Mouse (Mus musculus) limb, embryonic 11.5 days (tissue): ENCODE results near the gene Rsph9. TPM values are rescaled to one million over a fixed set of nuclear protein-coding genes. Genes with fewer than 3 reads are reported as not detected.
A peak's percentile ranks its signal among the peaks of the same experiment; 100 is the strongest.

Source experiments
- ATAC-seq: fragments of 200-750 bp; cut with Nextera tagmentation; 2 replicates; pipeline ENCODE4 v1.8.0; 2017; ENCODE audit warnings: low read depth; ENCODE audit not compliant: insufficient number of reproducible peaks, low FRiP score, low TSS enrichment
- DNase-seq: peaks from one replicate; pipeline ENCODE4 v3.0.0-alpha.2; 2015; ENCODE audit warnings: low spot score
- H3K27ac ChIP-seq: fragments of 300-500 bp; sonication (generic); replicated peaks from 2 replicates; pipeline ENCODE4 v1.5.1; 2014; ENCODE audit warnings: low read depth, mild to moderate bottlenecking, low read length
- H3K27me3 ChIP-seq: fragments of 300-500 bp; sonication (generic); 2 replicates; pipeline ENCODE4 v1.6.1; 2014; ENCODE audit warnings: mild to moderate bottlenecking, low read length, mixed read lengths; ENCODE audit not compliant: control insufficient read depth, insufficient read depth
- H3K36me3 ChIP-seq: fragments of 300-500 bp; sonication (generic); 2 replicates; pipeline ENCODE4 v1.6.1; 2014; ENCODE audit warnings: mild to moderate bottlenecking, low read length, moderate library complexity, mixed read lengths; ENCODE audit not compliant: control insufficient read depth, insufficient read depth
- H3K4me1 ChIP-seq: fragments of 300-500 bp; sonication (generic); 2 replicates; pipeline ENCODE4 v1.6.1; 2014; ENCODE audit warnings: low read length, mixed read lengths; ENCODE audit not compliant: control insufficient read depth, insufficient read depth
- H3K4me2 ChIP-seq: fragments of 300-500 bp; sonication (generic); 2 replicates; pipeline ENCODE4 v1.6.1; 2014; ENCODE audit warnings: low read depth, mild to moderate bottlenecking, moderate library complexity; ENCODE audit not compliant: severe bottlenecking
- H3K4me3 ChIP-seq: fragments of 300-500 bp; sonication (generic); 2 replicates; pipeline ENCODE4 v1.5.1; 2014; ENCODE audit warnings: low read depth, low read length
- H3K9ac ChIP-seq: fragments of 300-500 bp; sonication (generic); 2 replicates; pipeline ENCODE4 v1.6.1; 2014; ENCODE audit warnings: mild to moderate bottlenecking, low read length
- H3K9me3 ChIP-seq: fragments of 300-500 bp; sonication (generic); 2 replicates; pipeline ENCODE4 v1.6.1; 2016; ENCODE audit warnings: low read length; ENCODE audit not compliant: control insufficient read depth
- WGBS: fragments of 180-500 bp; shearing (Covaris S2); extraction: QIAGEN DNeasy Blood & Tissue Kit; methylation state at CpG from one replicate; pipeline ENCODE4 v1.1.7; 2014; 5-methylcytosine and 5-hydroxymethylcytosine counted together
- polyA plus RNA-seq: library from polyadenylated mRNA; unstranded; fragments of >200 nt; fragmentation: Nextera tagmentation; extraction: Ambion mirVana; gene quantifications from 2 replicates; pipeline ENCODE4 v1.2.1, GENCODE M21; 2014

Gene Rsph9
- polyA plus RNA-seq, 1 experiment from 2014 or later: 12.1 TPM

DNA sequence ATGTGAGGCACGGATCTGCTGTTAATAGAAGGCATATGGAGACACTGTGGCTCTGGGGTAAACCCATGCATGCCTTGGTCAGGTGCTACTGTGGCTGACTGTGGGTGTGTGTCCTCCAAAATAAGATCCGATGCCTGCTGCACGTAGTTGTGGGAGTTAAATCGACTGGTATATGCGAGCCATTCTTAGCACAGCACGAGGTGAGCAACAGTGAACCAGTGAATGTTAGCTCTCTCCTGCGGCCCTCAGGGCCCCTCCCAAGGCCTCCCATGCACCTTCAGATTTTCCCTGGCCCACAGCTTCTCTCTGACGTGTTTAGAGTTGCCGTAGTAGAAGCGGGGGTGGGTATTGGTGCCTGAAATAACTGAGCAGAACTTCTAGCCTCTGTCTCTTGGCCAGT, 24.4 kb downstream of the Rsph9 start:
- H3K9me3 ChIP-seq: no peaks in the 10 kb centered on the region
- no peak overlapping the region for H3K4me2 ChIP-seq
- H3K27ac ChIP-seq: no peak overlapping the region
- peaks cover 29% of the 10 kb centered on the region for H3K36me3 ChIP-seq
- H3K9ac ChIP-seq: no peak overlapping the region
- 80% methylated on average over 10 of the region's 10 CpGs for WGBS
- DNase-seq: no peak
- H3K4me3 ChIP-seq: no peak overlapping the region
- H3K27me3 ChIP-seq: no peaks in the 10 kb centered on the region
- peaks cover 32% of the 10 kb centered on the region for H3K4me1 ChIP-seq
- ATAC-seq: no peak

DNA sequence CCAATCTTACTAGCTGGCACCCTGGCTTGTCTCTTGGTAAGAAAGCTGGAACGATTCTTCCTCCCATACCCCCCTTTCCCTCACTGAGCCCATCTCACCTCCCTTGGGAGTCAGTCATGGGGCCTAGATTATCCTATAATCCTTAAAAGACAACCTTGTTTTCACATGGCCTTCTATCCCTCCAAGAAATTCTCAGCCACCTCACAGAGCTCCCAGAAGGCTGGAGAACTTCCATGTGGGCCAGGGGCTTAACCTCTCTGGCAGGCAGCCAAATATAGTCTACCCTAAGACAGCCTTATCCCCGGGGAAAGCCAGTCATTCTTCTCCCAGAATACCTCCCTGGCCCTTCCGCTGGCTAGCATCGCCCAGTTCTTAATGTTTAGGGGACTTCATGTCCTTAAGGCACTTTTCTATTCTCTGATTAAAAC, 25.6 kb downstream of the Rsph9 start:
- Histone ChIP-seq H3K9ac (no peak overlapping the region; the same call in 1 of the 2 replicates), H3K9me3 (no peaks in the 10 kb centered on the region), H3K36me3 (peaks cover 26% of the 10 kb centered on the region), H3K4me3 (no peak overlapping the region), H3K27ac (0 out of 2 replicates have a peak overlapping the region, but pooled peaks have one; percentile 45), H3K4me2 (no peak overlapping the region), H3K4me1 (peaks cover 35% of the 10 kb centered on the region), H3K27me3 (no peaks in the 10 kb centered on the region)
- DNase-seq: no peak
- no peak for ATAC-seq
- WGBS: 63% methylated on average over 4 of the region's 4 CpGs

DNA sequence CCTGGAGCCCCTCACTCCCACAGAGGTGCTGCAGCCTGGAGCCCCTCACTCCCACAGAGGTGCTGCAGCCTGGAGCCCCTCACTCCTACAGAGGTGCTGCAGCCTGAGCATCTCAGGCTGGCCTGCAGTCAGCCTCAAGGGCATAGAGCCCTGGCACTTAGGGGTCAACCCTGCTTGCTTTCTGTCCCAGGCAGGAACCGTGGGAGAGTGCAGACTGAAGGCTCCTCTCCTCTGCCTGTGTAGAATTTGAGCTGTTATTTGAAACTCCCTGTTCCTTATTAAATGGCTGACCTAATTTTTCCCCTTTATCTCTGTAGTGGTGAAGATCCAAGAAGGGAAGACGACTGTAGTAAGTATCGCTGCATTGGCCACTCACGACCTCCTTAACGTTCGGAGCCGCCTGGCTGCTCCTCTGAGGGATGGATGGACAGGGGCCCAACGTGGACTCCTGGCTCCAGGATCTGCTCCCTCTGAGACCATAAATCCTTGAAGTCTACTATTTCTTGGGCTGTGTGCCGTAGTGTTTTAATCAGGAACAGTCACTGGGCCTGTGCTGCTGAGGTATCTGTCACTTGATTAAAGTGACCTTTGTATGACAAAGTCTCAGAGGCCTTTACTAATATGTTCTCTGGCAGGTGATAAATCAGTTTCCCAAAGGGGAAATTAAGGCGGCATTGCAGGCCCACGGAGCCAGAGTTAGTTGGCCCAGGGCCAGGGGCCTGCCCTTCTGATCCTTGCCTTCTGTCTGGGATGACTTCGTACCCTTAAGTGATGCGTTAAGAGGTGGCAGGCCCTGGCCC, 26.2 kb downstream of the Rsph9 start:
- Histone ChIP-seq H3K4me3 (no peak overlapping the region), H3K4me2 (no peak overlapping the region), H3K9ac (no peak overlapping the region), H3K27me3 (no peaks in the 10 kb centered on the region), H3K9me3 (no peaks in the 10 kb centered on the region), H3K4me1 (peaks cover 35% of the 10 kb centered on the region), H3K27ac (peak overlapping the region; percentile 59), H3K36me3 (peaks cover 20% of the 10 kb centered on the region; the same call in 1 of the 2 replicates)
- DNase-seq (no peak), ATAC-seq (no peak)
- 24% methylated on average over 13 of the region's 13 CpGs for WGBS

DNA sequence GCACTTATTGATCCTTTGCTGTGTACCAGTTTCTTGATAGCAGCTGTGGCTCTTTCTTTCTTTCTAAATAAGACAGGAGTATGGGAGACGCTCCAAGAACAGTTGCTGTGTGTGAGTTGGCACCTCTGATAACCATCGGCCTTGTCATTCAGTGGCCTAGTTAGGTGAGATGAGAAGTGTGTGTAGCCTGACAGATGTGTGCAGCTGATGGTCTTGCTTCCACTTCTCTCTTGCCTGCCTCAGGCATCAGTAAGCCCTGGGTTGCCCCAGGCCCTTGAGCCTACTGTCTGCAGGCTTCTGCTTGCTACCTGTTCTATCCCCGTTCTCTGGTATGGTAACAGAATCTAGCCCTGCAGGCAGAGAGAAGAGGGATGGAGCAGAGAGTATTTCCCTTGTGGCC, 27.1 kb downstream of the Rsph9 start:
- DNase-seq (no peak), ATAC-seq (no peak)
- H3K9me3 ChIP-seq: no peaks in the 10 kb centered on the region
- H3K27me3 ChIP-seq: no peaks in the 10 kb centered on the region
- H3K9ac ChIP-seq: 0 out of 2 replicates have a peak overlapping the region, but pooled peaks have one; percentile 4
- H3K4me3 ChIP-seq: no peak overlapping the region
- no peak overlapping the region for H3K4me2 ChIP-seq
- peaks cover 15% of the 10 kb centered on the region; the same call in 1 of the 2 replicates for H3K36me3 ChIP-seq
- peak overlapping the region; percentile 59; the same call in 1 of the 2 replicates for H3K27ac ChIP-seq
- 63% methylated on average over 3 of the region's 3 CpGs for WGBS
- H3K4me1 ChIP-seq: peaks cover 35% of the 10 kb centered on the region

DNA sequence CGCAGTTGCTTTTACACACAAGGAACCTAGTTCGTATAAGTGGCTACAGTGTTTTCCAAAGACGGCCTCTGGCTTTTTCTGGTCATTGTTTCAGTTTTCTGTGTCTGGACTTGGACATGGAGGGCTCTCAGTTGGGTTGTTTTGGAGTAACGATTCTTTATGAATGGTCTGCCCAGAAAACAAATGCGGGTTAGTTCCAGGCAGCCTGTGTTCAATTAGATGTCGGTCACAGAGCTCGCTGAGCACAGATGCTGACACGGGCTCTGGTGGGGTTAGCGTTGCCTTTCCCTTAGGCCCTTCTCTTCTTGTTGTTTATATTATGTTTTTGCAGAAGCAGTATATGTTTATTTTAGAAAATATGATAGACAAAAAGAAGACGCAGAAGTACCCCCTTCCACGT, 27.9 kb downstream of the Rsph9 start:
- 35% methylated on average over 11 of the region's 11 CpGs for WGBS
- Histone ChIP-seq H3K27ac (peak overlapping the region; percentile 89), H3K27me3 (no peaks in the 10 kb centered on the region), H3K9me3 (no peaks in the 10 kb centered on the region), H3K36me3 (peaks cover 15% of the 10 kb centered on the region; the same call in 1 of the 2 replicates), H3K4me2 (no peak overlapping the region), H3K4me1 (peaks cover 40% of the 10 kb centered on the region), H3K9ac (no peak overlapping the region), H3K4me3 (no peak overlapping the region)
- DNase-seq: peak; percentile 63
- ATAC-seq: no peak

DNA sequence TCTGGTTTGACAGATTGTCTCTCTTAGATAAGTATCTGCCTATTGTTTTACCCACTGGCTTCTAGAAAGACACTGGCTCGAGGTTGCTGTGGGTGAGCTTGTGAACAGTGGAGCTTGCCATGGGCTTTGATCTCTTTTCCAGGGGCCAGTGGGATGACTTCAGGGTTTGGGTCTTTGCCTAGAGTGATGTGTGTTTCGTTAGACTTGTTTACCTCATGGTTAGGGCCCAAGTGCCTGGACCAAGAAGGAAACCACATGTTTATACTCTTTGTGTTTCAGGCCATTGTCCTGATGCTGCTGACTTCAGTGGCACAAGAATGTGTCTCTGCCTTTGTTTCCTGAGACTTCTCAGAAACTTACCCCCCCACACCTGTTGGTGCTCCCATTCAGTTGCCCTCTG, 28.5 kb downstream of the Rsph9 start:
- Histone ChIP-seq H3K36me3 (peaks cover 15% of the 10 kb centered on the region; the same call in 1 of the 2 replicates), H3K4me3 (no peak overlapping the region), H3K4me2 (peak overlapping the region; percentile 1; the same call in 1 of the 2 replicates), H3K27ac (peak overlapping the region; percentile 89), H3K4me1 (peaks cover 40% of the 10 kb centered on the region), H3K27me3 (no peaks in the 10 kb centered on the region), H3K9ac (no peak overlapping the region), H3K9me3 (no peaks in the 10 kb centered on the region)
- DNase-seq (no peak), ATAC-seq (no peak)
- 49% methylated on average over 2 of the region's 2 CpGs for WGBS

DNA sequence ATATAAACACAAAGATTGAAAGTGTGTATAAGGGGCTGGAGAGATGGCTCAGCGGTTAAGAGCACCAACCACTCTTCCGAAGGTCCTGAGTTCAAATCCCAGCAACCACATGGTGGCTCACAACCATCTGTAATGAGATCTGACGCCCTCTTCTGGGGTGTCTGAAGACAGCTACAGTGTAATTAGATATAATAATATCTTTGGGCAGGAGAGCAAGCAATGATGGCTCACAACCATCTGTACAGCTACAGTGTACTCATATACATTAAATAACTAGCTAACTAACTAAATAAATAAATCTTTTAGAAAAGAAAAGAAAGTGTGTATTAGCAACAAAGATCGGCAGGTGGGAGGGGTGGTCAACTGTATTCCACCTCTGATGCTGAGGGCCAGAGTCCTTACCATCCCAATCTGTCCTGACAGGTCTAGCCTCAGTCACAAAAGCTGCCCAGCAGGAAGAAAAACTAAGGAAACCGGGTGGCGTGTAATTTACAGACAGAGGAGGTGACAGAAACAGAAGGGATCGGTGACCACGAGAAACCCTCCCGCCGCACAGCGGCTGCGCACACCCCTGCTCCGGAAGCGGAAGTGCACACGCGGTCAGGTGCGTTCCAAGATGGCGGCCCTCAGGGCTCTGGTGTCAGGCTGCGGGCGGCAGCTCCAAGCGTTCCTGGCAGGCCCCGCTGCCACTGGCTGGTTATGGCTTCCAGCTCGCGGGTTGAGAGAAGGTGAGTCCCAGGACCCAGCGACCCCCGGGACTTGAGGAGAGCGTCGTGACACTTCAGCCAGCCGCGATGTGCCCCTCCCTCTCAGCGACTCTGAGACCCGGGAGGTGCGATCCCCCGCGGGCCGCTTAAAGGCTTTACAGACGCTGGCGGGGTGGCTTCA, 33.4 kb downstream of the Rsph9 start, which contains the start of gene Mrps18a:
Mrps18a (plus strand) TSS at position 585 of the 888 bp plus-strand sequence.
- Histone ChIP-seq H3K9me3 (no peaks in the 10 kb centered on the region), H3K27me3 (no peaks in the 10 kb centered on the region), H3K9ac (peak within 1 kb of the TSS; percentile 80), H3K4me2 (peak within 1 kb of the TSS; percentile 77), H3K36me3 (no peaks in the 10 kb centered on the region), H3K27ac (peak within 1 kb of the TSS; percentile 58; the same call in 1 of the 2 replicates), H3K4me1 (peaks cover 17% of the 10 kb centered on the region), H3K4me3 (peak within 1 kb of the TSS; percentile 92)
- DNase-seq (peak; percentile 86), ATAC-seq (peak; percentile 78)
- 6% methylated on average over 38 of the region's 38 CpGs for WGBS

DNA sequence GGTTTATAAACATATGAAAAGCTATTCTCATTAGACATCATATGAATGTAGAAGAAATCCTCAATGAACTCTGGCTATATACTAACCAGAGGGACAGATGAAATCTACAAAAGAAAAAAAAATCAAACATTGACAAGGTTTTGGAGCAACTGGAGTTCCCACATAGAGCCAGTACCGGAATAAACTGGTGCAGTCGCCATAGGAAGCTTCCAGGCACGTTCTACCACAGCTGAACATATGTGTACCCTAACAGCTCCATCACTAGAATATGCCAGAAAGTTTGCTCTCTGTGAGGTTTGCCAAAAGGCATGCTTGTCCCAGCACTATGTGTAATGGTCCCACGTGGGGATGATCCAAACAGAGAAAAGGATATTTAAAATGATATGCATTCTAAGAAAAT, 35.7 kb downstream of the Rsph9 start:
- ATAC-seq: no peak
- no peak overlapping the region for H3K4me2 ChIP-seq
- DNase-seq: no peak
- peaks cover 16% of the 10 kb centered on the region for H3K4me1 ChIP-seq
- no peaks in the 10 kb centered on the region for H3K36me3 ChIP-seq
- WGBS: 84% methylated on average over 4 of the region's 4 CpGs
- no peak overlapping the region for H3K9ac ChIP-seq
- H3K27me3 ChIP-seq: no peaks in the 10 kb centered on the region
- H3K9me3 ChIP-seq: no peaks in the 10 kb centered on the region
- no peak overlapping the region for H3K4me3 ChIP-seq
- H3K27ac ChIP-seq: no peak overlapping the region
